Mouse (Mus musculus) limb, embryonic 14.5 days (tissue): ENCODE data around the gene Prkch. TPM values are rescaled to one million over a fixed set of nuclear protein-coding genes. Genes with fewer than 3 reads are reported as not detected.
A peak's percentile ranks its signal among the peaks of the same experiment; 100 is the strongest.

Experiments
- ATAC-seq: fragments of 200-750 bp; cut with Nextera tagmentation; 2 replicates; pipeline ENCODE4 v1.8.0; 2017; ENCODE audit warnings: low read depth, moderate number of reproducible peaks, moderate TSS enrichment; ENCODE audit not compliant: low FRiP score
- DNase-seq: peaks from one replicate; pipeline ENCODE4 v3.0.0-alpha.2; 2015; ENCODE audit warnings: low spot score
- H3K27ac ChIP-seq: fragments of 300-500 bp; sonication (generic); replicated peaks from 2 replicates; pipeline ENCODE4 v1.5.1; 2014; ENCODE audit warnings: low read depth, mild to moderate bottlenecking, low read length, moderate library complexity, mixed read lengths
- H3K27me3 ChIP-seq: fragments of 300-500 bp; sonication (generic); 2 replicates; pipeline ENCODE4 v1.6.1; 2014; ENCODE audit warnings: low read length, mixed read lengths; ENCODE audit not compliant: control insufficient read depth, insufficient read depth
- H3K36me3 ChIP-seq: fragments of 300-500 bp; sonication (generic); 2 replicates; pipeline ENCODE4 v1.6.1; 2014; ENCODE audit warnings: mild to moderate bottlenecking, low read length, moderate library complexity, mixed read lengths; ENCODE audit not compliant: control insufficient read depth, insufficient read depth
- H3K4me1 ChIP-seq: fragments of 300-500 bp; sonication (generic); 2 replicates; pipeline ENCODE4 v1.6.1; 2014; ENCODE audit warnings: antibody characterized with exemption, low read length, mixed read lengths; ENCODE audit not compliant: control insufficient read depth, insufficient read depth
- H3K4me2 ChIP-seq: fragments of 300-500 bp; sonication (generic); replicated peaks from 2 replicates; pipeline ENCODE4 v1.6.1; 2014; ENCODE audit warnings: low read depth, mild to moderate bottlenecking, low read length, moderate library complexity; ENCODE audit not compliant: severe bottlenecking
- H3K4me3 ChIP-seq: fragments of 300-500 bp; sonication (generic); replicated peaks from 2 replicates; pipeline ENCODE4 v1.5.1; 2014; ENCODE audit warnings: low read length
- H3K9ac ChIP-seq: fragments of 300-500 bp; sonication (generic); 2 replicates; pipeline ENCODE4 v1.6.1; 2014; ENCODE audit warnings: mild to moderate bottlenecking, low read depth, low read length, moderate library complexity; ENCODE audit not compliant: severe bottlenecking
- H3K9me3 ChIP-seq: fragments of 300-500 bp; sonication (generic); 2 replicates; pipeline ENCODE4 v1.6.1; 2016; ENCODE audit warnings: low read length; ENCODE audit not compliant: control insufficient read depth
- POLR2A ChIP-seq: fragments of 200-500 bp; IDR thresholded peaks from 2 replicates; pipeline ENCODE4 v1.8.0; 2012; ENCODE audit warnings: inconsistent platforms, mild to moderate bottlenecking, moderate library complexity, borderline replicate concordance; ENCODE audit not compliant: insufficient read depth, insufficient read length; ENCODE audit errors: extremely low read depth
- WGBS: fragments of 180-500 bp; shearing (Covaris S2); extraction: QIAGEN DNeasy Blood & Tissue Kit; methylation state at CpG from one replicate; pipeline ENCODE4 v1.1.7; 2014; 5-methylcytosine and 5-hydroxymethylcytosine counted together
- polyA plus RNA-seq, 2 experiments: library from polyadenylated mRNA; depleted of rRNA in 1 of 2; stranded (reverse) in 1 of 2; unstranded in 1 of 2; fragments of >200 nt; fragmentation: Nextera tagmentation in 1 of 2; extraction: Ambion mirVana in 1 of 2; gene quantifications; 2 replicates each; pipeline versions ENCODE4 v1.2.1 to v1.2.3; 2012 to 2014

Prkch gene
- polyA plus RNA-seq, 2 experiments = 9.3 to 17.2 TPM

DNA sequence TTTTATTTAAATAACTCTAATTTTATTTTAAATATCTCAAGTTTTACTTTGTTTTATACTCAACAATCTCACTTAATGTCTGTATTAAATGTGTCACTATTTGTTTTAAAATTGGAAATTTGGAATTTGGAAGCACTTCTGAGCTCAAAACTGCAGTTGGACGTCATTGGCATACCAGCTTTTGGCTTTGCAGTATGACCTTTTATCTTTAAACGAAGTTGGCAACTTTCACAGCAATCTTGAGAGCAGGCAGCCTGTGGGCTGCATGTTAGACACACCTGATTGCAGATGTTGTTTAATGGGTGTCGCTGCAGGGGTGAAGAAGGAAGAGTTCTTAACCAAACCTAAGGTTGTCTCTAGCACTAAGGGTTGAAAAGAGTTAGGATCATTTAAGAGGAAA, 220.9 kb downstream of the Prkch start:
- H3K9me3 ChIP-seq = no peaks in the 10 kb centered on the region
- H3K4me1 ChIP-seq = peaks cover 20% of the 10 kb centered on the region
- DNase-seq (no peak), ATAC-seq (no peak)
- H3K4me2 ChIP-seq = no peak overlapping the region
- WGBS = 46% methylated on average over 3 of the region's 3 CpGs
- H3K27ac ChIP-seq = no peak overlapping the region
- H3K9ac ChIP-seq = no peak overlapping the region
- TF ChIP-seq POLR2A = no peak
- no peaks in the 10 kb centered on the region for H3K27me3 ChIP-seq
- no peaks in the 10 kb centered on the region for H3K36me3 ChIP-seq
- no peak overlapping the region for H3K4me3 ChIP-seq

DNA sequence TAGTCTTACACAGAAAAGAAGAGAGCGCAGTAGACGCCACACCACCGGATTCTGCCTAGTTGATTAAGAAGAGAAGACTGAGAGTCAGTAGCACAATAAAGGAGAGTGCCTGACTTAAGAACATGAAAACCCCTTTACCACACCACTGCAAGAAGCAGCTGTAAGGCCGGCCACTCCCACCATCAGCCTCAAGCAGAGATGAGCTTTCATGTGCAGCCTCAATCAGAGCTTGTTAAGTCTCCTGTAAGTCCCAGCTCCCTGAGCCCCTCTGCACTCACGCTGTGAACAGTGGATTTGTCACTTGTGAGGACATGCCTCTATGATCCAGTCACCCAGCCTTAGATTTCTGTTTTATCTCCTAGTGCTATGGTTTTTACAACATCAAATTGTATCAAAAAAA, 221.4 kb downstream of the Prkch start:
- no peak for ATAC-seq
- Histone ChIP-seq H3K4me2 (no peak overlapping the region), H3K27me3 (no peaks in the 10 kb centered on the region), H3K36me3 (no peaks in the 10 kb centered on the region), H3K4me3 (no peak overlapping the region), H3K27ac (no peak overlapping the region), H3K9me3 (no peaks in the 10 kb centered on the region), H3K4me1 (peaks cover 21% of the 10 kb centered on the region), H3K9ac (no peak overlapping the region)
- no peak for TF ChIP-seq POLR2A
- 36% methylated on average over 5 of the region's 5 CpGs for whole genome bisulfite sequencing
- DNase-seq = no peak

DNA sequence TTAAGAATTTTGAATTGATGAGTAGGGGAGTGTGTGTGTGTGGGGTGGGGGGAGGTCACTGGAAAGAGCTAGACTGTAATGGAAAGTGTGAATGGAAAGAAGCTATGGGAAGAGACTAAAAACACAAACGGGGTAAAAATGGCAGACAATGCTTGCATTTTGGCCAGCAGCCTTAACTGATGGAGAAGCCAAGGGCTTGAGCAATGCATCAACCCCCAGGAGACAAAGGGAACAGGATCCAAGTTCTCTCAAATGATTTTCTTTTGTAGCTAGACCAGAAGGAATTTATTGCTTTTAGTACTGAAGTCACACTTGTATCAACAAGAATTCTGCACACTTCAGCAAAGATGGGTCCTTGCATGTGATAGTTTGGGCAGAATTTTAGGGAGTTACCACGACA, 222.6 kb downstream of the Prkch start:
- peak; percentile 53 for DNase-seq
- no peak overlapping the region for H3K4me3 ChIP-seq
- no peak for ATAC-seq
- no peaks in the 10 kb centered on the region for H3K36me3 ChIP-seq
- no peak for TF ChIP-seq POLR2A
- H3K27me3 ChIP-seq = no peaks in the 10 kb centered on the region
- no peak overlapping the region for H3K4me2 ChIP-seq
- no peak overlapping the region for H3K27ac ChIP-seq
- whole genome bisulfite sequencing = 62% methylated on average over 2 of the region's 2 CpGs
- peaks cover 25% of the 10 kb centered on the region for H3K4me1 ChIP-seq
- H3K9me3 ChIP-seq = no peaks in the 10 kb centered on the region
- H3K9ac ChIP-seq = no peak overlapping the region

DNA sequence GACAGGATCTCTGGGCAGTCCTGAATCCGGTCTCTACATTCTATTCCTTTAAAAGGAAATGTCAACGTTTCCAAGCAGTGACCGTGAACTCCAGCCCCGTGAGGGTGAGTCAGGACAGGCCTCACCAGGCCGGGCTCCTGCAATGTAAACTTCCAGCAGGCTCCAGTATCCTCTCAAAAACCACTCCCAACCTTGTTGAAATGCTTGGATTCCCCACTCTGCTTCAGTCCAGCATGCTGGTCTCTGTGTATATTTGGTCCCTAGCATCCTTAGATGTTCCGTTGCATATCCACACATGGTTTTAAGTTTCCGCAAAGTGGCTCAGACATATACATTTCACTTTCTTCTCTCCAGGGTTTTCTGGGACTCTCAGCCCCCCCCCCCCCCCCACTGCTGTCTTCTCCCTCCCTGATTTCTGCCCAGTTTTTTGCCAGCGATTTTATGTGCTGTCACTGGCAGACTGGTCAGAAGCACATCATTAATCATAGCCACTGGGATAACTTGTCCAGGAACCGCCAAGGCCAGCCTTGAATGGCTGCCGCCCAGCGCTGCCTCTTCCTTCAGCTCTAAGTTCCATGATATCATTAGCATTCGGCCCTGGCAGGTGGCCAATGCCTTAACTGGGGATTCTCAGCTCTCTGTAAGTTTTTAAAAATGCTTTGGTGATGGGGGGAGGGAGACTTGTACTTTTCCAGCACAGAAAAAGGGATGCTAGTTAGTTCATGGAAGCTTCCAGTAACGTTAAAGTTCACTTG, 225.6 kb downstream of the Prkch start:
- H3K4me3 ChIP-seq = no peak overlapping the region
- no peaks in the 10 kb centered on the region for H3K27me3 ChIP-seq
- 39% methylated on average over 13 of the region's 13 CpGs for WGBS
- peaks cover 30% of the 10 kb centered on the region for H3K4me1 ChIP-seq
- H3K9ac ChIP-seq = no peak overlapping the region
- H3K27ac ChIP-seq = peak overlapping the region; percentile 28
- H3K9me3 ChIP-seq = no peaks in the 10 kb centered on the region
- no peaks in the 10 kb centered on the region for H3K36me3 ChIP-seq
- ATAC-seq = peak; percentile 69
- H3K4me2 ChIP-seq = peak overlapping the region; percentile 13; the same call in 1 of the 2 replicates
- no peak for TF ChIP-seq POLR2A
- peak; percentile 92 for DNase-seq

DNA sequence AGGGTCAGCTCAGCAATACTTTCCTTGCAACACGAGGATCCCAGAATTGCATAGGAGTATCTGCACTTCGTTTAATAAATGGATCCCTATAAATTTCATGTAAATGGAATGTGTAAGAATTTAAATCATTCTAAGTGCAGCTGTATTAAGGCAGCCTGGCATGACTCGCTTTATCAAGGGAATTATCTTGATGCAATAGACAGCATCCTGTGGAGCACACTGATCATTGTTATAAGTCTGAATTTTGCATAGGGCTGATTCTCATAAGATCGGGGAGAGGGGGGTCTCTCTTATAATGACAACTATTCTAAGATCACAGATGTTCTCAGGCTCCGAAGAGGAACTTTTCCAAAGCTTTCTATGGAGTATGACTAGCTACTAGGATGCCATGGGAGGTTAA, 226.3 kb downstream of the Prkch start:
- no peak overlapping the region for H3K27ac ChIP-seq
- no peak for TF ChIP-seq POLR2A
- 63% methylated on average over 5 of the region's 5 CpGs for WGBS
- no peaks in the 10 kb centered on the region for H3K9me3 ChIP-seq
- H3K9ac ChIP-seq = no peak overlapping the region
- H3K36me3 ChIP-seq = no peaks in the 10 kb centered on the region
- no peaks in the 10 kb centered on the region for H3K27me3 ChIP-seq
- H3K4me3 ChIP-seq = no peak overlapping the region
- H3K4me2 ChIP-seq = no peak overlapping the region
- no peak for DNase-seq
- no peak for ATAC-seq
- peaks cover 30% of the 10 kb centered on the region for H3K4me1 ChIP-seq
